Mouse (Mus musculus) heart, adult 2 months (tissue): ENCODE results near the gene Rnf220.
A peak's percentile ranks its signal among the peaks of the same experiment; 100 is the strongest.

Experiments used
- CTCF ChIP-seq: fragments of 200-600 bp; IDR thresholded peaks from 2 replicates; pipeline ENCODE4 v1.8.1; 2022; ENCODE audit warnings: antibody characterized with exemption, mild to moderate bottlenecking, moderate library complexity
- EP300 ChIP-seq: fragments of 200-500 bp; IDR thresholded peaks from 2 replicates; pipeline ENCODE4 v1.6.1; 2011; ENCODE audit warnings: low read depth, low read length, control low read depth; ENCODE audit not compliant: insufficient read depth
- POLR2A ChIP-seq: fragments of 200-500 bp; IDR thresholded peaks from 2 replicates; pipeline ENCODE4 v1.6.1; 2011; ENCODE audit warnings: mild to moderate bottlenecking, low read depth, low read length, control low read depth; ENCODE audit not compliant: insufficient read depth

DNA sequence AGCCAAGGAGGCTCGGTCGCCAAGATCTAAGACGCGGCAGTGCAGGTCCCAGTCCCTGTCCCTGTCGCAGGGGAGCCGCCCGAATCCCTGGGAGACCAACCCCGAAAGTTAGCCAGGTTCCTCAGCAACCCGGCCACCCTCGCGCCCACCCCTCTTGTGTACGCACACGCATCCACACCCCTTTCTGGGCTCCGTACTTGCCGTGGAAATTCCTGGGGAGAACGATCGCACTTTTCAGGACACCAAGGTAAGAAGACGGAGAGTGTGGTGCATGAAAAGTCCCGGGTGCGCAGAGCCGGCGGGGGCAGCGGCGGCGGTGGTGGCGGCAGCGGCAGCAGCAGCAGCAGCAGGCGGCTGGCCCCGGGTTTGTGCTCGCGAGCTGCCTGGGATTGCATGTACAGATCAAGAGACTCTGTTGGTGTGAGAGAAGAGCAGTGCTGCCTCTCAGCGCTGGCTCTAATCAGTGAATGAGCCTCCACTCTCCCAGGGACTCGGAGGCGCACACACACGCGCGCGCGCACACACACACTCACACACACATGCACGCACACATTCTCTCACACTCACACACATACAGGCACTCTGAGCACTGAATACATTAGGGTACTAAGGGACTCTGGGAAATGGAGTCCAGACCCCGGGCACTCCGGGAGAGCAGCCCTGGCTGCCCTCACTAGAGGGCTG, at the start of gene Rnf220:
- TF ChIP-seq CTCF, result 0 out of 2 replicates have a peak, but pooled peaks have one; percentile 16
- no peak for TF ChIP-seq EP300
- 0 out of 2 replicates have a peak, but pooled peaks have one; percentile 41 for TF ChIP-seq POLR2A
